Mouse (Mus musculus): ENCODE measurements at regions not wholly inside any gene's neighbourhood (a gene's known extent, or its start where the extent isn't known, plus 50 kb on each side); places are given as distances from the start of the nearest gene placed in this dataset.

DNA sequence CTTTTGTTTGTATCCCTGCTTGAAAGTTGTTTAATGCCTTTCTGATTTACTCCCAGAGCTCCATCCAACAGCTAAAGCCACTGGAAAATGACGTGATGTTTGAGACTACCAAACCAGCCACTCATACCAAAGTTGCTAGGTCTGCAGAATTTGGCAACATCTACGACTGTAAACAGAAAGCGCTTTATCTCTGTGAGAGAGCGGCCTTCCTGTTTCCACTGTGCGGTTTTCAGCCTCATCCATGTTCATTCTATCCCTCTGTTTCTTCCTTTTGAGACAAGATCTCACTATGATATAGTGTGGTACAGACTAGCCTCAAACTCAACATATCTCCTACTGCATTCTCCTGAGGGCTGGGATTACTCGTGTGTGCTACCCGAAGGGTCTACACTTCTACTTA, 100.0 kb downstream of the Tmem30b start:
- no peak for DNase-seq

DNA sequence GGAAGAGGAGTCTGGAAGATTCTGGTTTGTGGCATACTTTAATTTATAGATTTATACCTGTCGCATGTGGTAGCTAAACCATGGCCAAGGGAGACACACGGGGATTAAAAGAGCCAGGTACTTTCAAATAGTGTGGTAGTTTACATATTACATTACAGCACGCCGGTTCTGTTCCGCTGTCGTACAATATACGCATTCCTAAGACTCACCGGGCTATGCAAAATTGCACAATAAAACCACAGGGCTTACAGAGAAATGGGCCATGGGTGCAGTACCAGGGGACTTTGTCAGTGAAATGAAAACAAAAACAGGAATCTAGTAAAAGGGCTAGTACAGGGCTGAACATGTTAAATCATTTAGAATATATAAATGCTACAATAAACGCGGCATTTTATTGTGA, 100.6 kb downstream of the Tmem30b start:
- DNase-seq: no peak

DNA sequence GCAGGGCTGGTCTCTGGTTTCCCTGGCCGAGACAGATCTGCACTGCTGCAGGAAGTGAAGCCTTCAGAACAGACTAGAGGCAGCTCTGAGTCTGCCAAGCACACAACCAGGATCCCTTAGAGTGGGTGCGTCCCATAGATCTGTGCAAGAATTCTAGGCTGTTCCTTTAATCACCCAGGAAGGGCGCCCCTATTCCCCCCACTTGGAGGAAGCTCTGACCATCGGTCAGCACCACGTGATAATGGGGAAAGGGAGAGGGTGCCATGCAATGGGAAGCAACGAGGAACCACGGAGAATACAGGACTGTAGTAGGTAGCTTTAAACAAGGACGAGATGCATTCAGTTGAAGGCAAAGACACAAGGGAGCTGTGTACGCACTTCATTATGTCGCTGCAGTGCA, 101.1 kb downstream of the Tmem30b start:
- DNase-seq: no peak

DNA sequence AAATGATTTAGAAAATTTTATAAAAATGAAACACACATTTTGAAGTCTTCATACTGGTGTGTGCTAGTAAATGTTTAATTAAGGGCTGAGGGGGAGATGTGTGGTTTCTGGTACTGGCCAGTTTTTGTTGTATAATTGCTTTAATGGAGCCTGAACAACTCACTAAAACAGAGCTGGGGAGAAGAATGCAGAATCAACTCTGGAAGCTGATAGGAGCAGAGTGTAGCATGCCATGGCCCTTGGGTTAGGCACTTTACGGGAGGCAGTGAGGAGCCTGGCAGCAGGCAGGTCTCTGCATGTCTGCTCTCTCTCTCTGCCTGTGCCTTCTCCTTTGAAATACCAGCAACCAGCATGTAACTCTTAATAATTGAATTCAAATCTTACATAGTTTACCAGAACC, 104.9 kb downstream of the Tmem30b start:
- DNase-seq: no peak

DNA sequence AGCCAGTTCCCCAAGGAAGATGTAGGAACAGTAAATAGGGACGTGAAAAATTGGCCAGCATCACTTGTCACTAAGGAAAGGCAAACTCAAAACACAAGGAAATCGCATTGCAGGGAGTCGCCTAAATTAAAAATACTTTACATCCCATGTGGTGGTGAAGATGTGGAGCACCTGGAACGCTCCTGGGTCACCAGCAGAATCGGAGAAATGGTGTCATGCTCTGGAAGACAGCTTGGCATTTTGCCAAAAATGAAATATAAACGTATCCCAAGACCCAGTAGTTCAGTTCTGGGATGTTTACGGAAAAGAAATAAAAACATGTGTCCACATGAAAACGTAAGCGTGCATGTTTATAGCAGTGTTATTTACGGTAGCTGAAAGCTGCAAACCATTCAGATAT, 111.5 kb downstream of the Tmem30b start:
- DNase-seq: no peak

DNA sequence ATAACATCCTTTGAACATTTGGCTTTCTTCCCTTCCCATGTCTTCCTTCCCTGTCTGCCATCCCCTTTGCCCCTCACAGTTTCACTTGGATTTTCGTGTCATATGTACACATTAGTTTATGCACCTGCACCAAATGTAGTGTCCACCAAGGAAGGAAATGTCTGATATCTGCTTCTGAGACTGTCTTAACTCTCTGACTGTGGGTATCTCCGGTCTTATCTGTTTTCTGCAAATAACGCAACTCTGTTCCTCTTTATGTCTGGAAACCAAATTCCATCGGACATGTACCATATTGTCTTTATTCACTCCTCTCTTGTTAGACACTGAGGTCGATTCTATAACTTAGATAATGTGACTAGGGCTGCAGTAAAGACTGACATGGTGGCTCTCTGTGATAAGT, 113.6 kb downstream of the Tmem30b start:
- DNase-seq: no peak

DNA sequence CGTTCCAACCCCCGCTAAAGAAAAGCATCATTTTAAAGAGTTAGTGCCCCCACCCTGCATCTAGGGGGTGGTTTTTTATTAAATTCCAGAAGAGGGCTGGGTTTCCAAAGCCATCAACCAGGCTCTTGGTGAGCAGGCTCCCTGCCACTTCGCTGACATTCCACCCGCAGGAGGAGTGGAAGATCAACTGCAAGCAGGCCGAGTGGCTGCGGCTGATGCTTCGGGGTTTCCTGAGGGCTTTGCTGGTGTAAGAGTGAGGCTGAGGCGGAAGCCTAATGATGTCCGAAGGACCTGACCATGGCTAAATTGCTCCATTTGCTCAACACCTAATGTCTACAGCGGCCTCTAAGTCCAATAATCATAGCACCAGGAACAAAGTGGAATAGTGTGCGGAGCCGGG, 118.0 kb downstream of the Tmem30b start:
- DNase-seq: no peak

DNA sequence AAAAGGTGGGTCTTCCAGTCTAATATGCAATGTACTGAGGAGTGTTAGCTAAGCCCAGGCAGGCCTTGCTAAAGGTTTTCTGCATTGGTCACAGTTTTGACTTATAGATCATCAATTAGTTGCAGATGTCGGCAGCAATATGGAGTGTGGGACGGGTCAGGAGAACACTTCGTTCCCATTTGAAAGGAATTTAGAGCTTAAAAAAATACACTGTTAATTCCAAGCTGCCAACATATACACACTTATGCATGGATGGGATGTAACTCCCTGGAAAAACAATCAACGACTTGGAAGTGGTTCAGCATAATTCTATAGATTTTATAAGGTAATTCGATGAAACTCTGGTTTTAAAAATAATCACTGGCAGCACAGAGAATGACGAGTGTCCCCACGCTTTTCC, 121.4 kb downstream of the Tmem30b start:
- no peak for DNase-seq

DNA sequence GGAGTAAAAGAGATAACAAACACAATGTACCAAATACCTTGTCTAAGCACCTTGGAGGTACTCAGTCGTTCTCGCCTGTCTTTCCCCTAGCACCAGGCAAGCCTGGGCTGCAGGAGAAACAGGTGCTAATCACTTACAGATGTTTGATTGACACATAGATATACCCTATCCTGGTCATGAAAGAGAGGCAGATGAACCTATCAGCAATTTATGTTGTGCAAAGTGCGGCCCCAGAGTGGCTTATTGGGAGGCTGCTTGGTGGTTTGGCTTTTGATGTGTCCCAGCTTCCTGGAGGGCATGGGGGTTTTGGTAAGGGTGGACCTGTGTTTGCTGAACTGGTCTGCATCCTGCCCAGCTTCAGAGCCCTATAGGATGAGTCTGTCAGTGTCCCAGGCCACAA, 129.1 kb downstream of the Tmem30b start:
- DNase-seq: no peak

DNA sequence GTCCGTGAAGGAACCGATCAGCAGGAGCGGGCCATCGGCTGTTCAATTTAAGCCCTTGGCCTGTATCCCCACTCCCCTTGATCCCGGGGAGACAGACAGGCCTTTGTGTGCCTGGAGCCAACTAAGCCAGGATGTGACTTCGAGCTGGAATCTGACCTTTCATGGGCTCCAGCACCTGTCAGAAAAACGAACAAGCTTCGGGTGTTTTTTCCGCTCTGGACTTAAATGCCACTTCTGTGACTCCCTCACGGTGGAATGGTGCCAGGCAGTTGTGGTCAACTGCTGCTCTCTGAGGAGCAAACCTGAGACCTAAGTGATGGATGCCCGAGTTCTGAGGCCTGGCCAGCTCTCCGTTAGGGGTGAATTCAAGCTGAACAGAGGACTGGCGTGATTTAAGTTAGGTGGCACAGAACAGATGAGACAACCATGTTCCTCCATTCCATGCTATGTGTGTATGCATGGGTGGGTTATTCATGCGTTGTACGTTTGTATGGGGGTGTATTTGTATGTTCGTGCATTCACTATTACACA, 129.8 kb downstream of the Tmem30b start:
- DNase-seq: peak; percentile 67

DNA sequence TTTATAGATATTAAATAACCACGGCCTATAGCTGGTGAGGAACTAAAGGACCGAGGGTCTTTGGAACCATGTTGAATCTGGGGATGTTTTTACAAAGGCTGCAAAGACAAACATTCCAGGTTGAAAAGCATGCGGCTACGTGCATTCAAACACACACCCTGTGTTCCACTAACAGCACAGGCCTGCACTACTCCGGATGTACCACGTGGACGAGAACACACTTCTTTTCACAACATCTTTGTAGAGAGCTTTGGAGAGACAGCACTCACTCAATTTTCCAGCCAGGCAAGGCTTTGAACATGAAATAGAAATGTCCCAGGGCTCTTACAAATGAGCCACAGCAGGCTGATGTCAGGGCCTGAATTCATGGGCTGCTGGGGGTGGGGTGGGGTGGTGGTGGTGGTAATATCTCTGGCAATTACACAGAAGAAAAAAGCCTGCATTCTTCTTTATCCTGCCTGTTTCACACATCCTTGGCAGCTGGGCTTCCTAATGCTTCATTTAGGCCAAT, 129.3 kb downstream of the Slc38a6 start:
- no peak for DNase-seq

DNA sequence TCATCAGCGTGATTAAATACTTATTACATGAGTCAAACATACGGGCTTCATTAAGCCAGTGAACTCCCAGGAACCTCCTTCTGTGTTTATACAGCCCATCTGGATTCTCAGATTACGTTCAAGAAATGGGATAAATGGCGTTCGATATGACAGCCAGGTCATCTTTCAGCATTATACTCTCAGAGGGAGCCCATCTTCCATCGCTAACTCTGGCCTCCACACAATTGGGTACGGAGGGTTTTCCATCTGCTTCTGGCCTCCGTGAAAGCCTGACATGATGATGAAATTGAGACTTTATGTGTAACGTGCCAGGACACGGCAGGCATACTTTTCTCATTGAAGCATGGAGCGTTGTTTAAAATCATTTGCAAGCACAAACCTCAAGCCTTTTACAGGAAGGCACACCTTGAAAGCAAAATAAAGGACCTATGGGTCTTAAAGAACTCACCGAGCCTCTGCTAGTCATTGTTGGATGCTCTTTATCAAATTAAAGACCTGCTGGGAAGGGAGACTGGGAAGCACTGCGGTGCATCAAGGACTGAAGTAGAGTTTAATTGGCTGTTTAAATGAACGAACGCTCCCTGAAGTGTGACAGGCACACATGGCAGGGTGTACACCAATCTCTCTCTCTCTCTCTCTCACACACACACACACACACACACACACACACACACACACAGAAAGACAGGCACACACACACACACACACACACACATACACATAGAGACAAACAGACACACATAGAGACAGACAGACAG, 127.0 kb downstream of the Slc38a6 start:
- DNase-seq: no peak

DNA sequence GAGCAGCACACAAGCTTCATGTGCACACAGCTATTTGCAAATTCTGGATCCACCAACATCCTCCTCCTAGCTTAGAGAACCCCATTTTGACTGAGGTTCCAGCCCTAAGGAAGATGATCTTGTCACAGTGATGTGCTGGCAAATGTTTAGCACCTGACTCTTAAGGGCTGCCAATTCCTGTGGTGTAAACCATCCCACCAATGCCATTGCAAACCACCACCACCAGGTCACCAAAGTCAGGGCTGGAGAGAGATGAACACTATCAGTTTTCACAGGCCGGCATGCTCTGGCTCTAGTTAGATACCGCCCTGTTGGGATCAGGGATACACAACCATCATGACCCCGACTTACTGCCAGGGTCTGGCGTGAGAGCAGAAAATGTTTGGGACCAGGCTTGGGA, 125.9 kb downstream of the Slc38a6 start:
- no peak for DNase-seq

DNA sequence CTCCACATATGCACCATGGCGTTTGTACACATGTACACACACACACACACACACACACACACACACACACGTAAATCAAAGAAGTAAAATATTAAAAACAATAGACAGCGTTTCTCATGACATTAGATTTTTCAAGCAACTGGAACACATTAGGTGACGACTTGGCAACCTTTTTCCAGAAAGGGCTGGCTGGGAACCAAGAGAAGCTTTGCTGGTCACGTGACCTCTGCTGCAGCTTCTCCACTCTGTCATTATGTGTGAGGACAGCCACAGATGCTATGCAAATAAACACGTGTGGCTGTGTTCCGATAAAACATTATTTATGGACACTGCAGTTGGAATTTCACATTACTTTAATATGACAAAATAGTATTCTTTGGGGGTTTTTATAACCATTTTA, 124.3 kb downstream of the Slc38a6 start:
- peak; percentile 52 for DNase-seq

DNA sequence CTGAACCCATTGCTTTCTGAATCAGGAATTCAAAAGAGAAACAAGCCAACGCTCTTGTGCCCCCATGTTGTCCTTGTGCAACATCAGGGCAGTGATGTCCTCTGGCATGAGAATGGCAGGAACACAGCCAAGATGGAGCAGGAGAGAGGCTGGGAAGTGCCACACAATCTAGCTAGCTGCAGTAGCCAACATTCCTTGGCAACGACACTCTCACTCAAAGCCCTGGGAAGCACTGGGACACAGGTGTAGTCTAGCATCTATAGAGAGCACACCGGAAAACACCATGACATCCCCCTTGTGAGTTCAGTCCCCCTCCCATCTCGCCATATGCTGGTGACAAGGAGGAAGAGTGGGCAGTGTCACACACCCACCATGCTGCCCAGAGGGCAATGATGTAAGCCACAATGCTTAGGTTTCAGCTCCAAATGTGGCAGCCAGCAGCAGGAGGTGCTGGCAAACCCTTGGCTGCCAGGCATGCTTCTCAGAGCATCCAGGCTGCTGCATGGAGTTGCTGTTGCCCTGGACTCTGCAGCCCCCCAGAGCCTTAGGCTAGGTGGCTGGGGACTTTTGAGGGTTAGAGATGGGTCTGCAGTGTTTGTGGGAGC, 123.0 kb downstream of the Slc38a6 start:
- DNase-seq: peak; percentile 65

DNA sequence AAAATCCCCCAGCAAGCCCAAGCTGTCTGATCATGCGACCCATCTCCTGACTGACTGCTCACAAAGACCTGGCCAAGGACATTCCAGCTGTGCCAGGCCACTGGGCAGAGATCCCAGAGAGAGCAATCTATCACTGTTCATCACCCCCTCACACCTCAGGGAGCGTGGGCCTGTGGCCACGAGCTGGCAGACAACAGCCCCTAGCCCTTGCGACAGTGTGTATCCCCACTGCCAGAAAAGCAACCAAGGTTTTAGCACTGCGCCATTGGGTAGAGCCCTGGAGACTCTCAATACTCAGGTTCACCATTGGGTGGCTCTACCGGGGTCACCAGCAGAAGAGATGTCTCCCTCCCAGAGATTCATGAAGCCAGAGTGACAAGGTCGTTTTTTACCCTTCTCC, 122.0 kb downstream of the Slc38a6 start:
- DNase-seq: peak; percentile 79

DNA sequence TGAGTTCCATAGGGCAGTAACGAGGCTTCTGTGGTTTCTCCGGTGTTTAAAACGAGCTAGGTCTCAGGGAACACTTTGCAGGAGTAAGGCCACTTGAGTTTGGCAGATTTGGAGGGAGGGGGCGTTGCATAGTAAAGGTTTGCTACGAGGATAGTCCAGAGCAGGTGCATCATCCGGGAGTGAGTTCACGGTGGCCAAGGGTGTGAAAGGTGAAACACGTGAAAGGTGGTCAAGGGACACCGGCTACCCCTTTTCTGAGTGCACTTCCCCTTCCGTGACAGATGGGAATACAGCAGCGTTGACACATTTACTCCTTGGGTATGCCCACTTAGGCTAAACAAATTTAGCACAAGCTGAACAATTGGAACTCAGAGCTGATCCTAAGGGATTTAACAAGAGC, 121.6 kb downstream of the Slc38a6 start:
- no peak for DNase-seq

DNA sequence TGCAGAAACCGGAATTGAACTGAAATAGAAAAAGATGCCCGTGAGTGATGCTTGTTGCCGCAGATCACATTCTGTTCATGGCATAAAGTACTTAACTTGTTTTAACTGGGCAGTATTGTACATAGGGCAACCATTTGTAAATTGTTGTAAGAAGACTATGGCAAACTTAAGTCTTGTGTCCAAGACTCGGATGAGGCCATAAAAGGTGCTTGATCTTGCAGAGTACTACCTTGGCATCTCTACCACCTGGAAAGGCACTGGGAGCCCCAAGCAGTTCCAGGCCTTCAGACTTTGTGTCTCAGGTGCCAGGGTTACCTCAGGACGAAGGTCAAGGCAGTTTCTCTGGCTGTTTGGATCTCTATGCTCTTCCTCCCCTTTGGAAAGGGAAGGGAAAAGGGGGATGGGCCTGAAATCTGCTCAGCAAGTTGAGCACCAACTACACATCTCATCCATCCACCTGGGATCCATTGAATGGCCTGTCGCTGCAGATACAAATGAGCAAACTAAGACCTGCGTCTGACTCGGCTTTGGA, 120.0 kb downstream of the Slc38a6 start:
- DNase-seq: no peak

DNA sequence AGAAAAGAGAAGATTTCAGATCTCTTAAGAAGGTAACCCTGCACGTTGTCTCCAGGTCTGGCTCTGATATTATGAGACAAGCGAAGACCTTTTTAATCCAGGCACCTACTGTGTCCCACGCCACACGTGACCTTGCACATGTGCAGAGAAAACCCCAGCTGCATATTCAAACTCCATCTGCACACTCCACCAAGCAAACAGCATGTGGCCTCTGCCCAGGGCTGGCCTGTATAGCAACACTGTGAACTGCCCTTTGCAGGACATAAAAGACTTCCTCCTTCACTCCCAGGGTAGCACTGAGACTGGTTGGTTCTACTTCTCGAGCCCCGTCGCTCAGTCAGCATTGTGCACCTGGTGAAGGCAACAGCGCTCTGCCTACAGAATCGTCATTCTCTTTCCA, 119.0 kb downstream of the Slc38a6 start:
- no peak for DNase-seq

DNA sequence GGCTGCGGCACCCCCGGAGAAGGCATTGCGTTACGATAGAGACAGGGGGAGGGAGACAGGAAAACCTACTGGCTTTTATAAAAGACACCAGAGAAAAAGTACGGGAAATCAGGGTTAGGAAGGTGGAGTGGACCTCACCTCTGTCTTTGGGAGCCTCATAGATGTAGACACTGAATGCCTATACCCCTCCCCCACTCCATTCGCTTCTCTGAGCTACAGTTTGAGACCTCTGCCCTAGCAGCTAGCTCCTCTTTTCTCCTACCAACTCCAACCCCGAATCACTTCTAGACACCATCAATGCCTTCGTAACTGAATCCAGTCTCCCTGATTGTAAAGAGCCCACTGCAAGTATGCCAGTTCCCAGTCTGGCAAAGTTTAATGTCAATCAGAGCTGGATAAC, 118.5 kb downstream of the Slc38a6 start:
- no peak for DNase-seq

DNA sequence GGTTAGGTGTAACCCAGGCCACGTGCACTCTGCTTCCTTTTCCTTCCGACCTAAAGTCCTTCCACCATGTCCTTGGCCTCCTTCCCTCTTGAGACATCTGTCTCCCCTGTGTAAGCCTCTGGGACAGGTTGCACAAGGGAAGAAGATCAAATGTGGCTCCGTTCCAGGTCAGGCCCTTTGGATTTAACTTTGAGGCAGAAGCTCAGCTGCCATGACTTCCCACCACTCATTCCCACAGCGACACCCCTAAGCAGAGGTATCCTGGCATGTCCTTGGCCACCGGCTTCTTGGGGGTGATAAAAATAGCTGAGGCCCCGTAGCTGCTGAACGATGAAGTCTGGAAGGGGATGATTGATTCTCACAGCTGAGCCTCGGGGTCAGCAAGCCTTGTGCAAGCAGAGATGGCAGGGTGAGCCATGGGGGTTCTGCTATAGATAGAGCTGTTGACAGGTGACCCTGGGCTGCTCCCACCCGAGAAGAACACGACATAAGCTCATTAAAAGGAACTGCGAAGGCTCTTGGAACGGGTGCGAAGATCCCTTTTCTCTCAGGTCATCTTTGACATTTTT, 117.4 kb downstream of the Slc38a6 start:
- DNase-seq: peak; percentile 17
